Mouse (Mus musculus) left cerebral cortex, postnatal 36 days (tissue): Measurements from ENCODE around the gene Tst. TPM values are rescaled to one million over a fixed set of nuclear protein-coding genes. Genes with fewer than 3 reads are reported as not detected.
A peak's percentile ranks its signal among the peaks of the same experiment; 100 is the strongest.

ENCODE experiments used
- DNase-seq, 2 experiments: peaks; one replicate each; pipeline ENCODE4 v3.0.0; 2021 to 2022; ENCODE audit warnings: low spot score in 2 of 2, mixed read lengths in 1 of 2
- intact Hi-C: fragments of 180-260 bp; cut with DNase I; formaldehyde crosslinking; loops from one replicate; pipeline ENCODE4 v1.15.1; 2025
- total RNA-seq, 2 experiments: library from RNA; stranded (reverse); gene quantifications; 2 replicates each; pipeline ENCODE4 v1.2.3; 2021

Gene Tst
- 10 to 100 TPM; 28.1 to 36.3 TPM for total RNA-seq

GRCm38 (mm10) chr15:78405517-78406211, at the start of gene Tst:
TSS of gene Tst (minus strand) at chr15:78405907.
- intact Hi-C loops, result no loop called here
- DNase-seq, result peak; percentile 81 to 83

GRCm38 (mm10) chr15:78455168-78455567, 49.5 kb upstream of the Tst start:
- intact Hi-C loops, result no loop called here
- DNase-seq, result no peak

- intact Hi-C loops, result no loop called here
- no peak for DNase-seq
These were observed 47.2 kb upstream of the Tst start for GRCm38 (mm10) chr15:78452929-78453328.

GRCm38 (mm10) chr15:78451201-78451600, 45.5 kb upstream of the Tst start:
- intact Hi-C loops, result no loop called here
- DNase-seq, result no peak

- intact Hi-C loops, result no loop called here
- no peak for DNase-seq
These were observed 44.7 kb upstream of the Tst start for GRCm38 (mm10) chr15:78450419-78450768.

GRCm38 (mm10) chr15:78449694-78450418, 44.1 kb upstream of the Tst start:
- DNase-seq, result no peak
- intact Hi-C loops, result loop anchor here (2.0 to 10.0 kb wide), 3 partner anchors 62 to 295 kb away; no protein-coding TSS in a partner anchor

GRCm38 (mm10) chr15:78449131-78449530, 43.4 kb upstream of the Tst start:
- no peak for DNase-seq
- intact Hi-C loops, result loop anchor here (2.0 to 10.0 kb wide), 3 partner anchors 63 to 296 kb away; no protein-coding TSS in a partner anchor

GRCm38 (mm10) chr15:78447746-78448535, 42.2 kb upstream of the Tst start:
- intact Hi-C loops, result loop anchor here (1.0 to 10.0 kb wide), 4 partner anchors 64 to 297 kb away; no protein-coding TSS in a partner anchor
- peak; percentile 87 to 89 for DNase-seq

GRCm38 (mm10) chr15:78447121-78447520, 41.4 kb upstream of the Tst start:
- no peak for DNase-seq
- intact Hi-C loops, result loop anchor here (1.0 to 10.0 kb wide), 3 partner anchors 65 to 298 kb away; no protein-coding TSS in a partner anchor

- DNase-seq, result no peak
- intact Hi-C loops, result loop anchor here (10.0 kb wide), 1 partner anchor 301 kb away; no protein-coding TSS in a partner anchor
These were observed 38.1 kb upstream of the Tst start for GRCm38 (mm10) chr15:78443857-78444256.

GRCm38 (mm10) chr15:78442231-78442630, 36.5 kb upstream of the Tst start:
- no peak for DNase-seq
- intact Hi-C loops, result loop anchor here (10.0 kb wide), 1 partner anchor 303 kb away; no protein-coding TSS in a partner anchor

GRCm38 (mm10) chr15:78438973-78439372, 33.3 kb upstream of the Tst start:
- DNase-seq, result no peak
- intact Hi-C loops, result loop anchor here (5.0 to 10.0 kb wide), 3 partner anchors 103 to 654 kb away; partner anchors contain the start of genes Eif3d and Sstr3

GRCm38 (mm10) chr15:78438505-78438904, 32.8 kb upstream of the Tst start:
- intact Hi-C loops, result loop anchor here (5.0 to 10.0 kb wide), 3 partner anchors 104 to 654 kb away; partner anchors contain the start of genes Eif3d and Sstr3
- no peak for DNase-seq

GRCm38 (mm10) chr15:78438018-78438394, 32.3 kb upstream of the Tst start:
- DNase-seq, result no peak
- intact Hi-C loops, result loop anchor here (5.0 to 10.0 kb wide), 3 partner anchors 104 to 653 kb away; partner anchors contain the start of genes Eif3d and Sstr3

- intact Hi-C loops, result loop anchor here (5.0 to 10.0 kb wide), 3 partner anchors 105 to 653 kb away; partner anchors contain the start of genes Eif3d and Sstr3
- DNase-seq, result peak; percentile 76 to 84
These were observed 31.7 kb upstream of the Tst start for GRCm38 (mm10) chr15:78437237-78438017.

GRCm38 (mm10) chr15:78436380-78437192, 30.9 kb upstream of the Tst start:
- DNase-seq, result peak; percentile 87 to 90
- intact Hi-C loops, result loop anchor here (5.0 to 10.0 kb wide), 3 partner anchors 106 to 652 kb away; partner anchors contain the start of genes Eif3d and Sstr3

GRCm38 (mm10) chr15:78435681-78436080, 30.0 kb upstream of the Tst start:
- no peak for DNase-seq
- intact Hi-C loops, result loop anchor here (5.0 to 10.0 kb wide), 3 partner anchors 107 to 651 kb away; partner anchors contain the start of genes Eif3d and Sstr3
